Mouse (Mus musculus): ENCODE results near the gene Copb1.

DNA sequence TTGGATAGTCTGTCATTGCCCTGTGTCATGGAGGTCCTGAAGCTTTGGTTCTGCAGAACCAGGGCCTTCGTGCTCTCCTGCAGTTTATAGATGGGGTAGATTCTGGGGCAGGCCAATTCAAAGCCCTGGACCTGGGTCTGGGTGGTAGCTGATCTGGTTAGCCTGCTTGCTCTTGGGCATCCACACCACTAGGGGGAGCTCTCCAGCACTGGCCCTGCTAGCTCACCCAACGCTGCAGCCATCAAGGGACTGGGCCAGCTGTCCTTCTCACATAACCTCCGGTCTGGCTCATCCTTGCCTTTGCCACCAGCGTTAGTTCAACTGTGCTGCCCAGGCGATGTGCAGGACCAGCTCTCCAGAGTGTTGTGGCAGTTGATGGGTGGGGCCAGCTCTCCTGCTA is 40.2 kb upstream of the Copb1 start:
- TF ChIP-seq CTCF (IDR thresholded peaks at IDR 0.05 in 2 of 3, conservative IDR thresholded peaks at IDR 0.05 in 1 of 3; ENCODE audit: control insufficient read depth in 1 of 3, insufficient read depth in 1 of 3, low read depth in 2 of 3, low read length in 3 of 3, poor library complexity in 1 of 3, severe bottlenecking in 1 of 3) (peak; percentile 49 to 74 (median 73)), GABPA (IDR thresholded peaks at IDR 0.05; ENCODE audit: low read depth, low read length) (no peak), POLR2AphosphoS5 (IDR thresholded peaks at IDR 0.05; ENCODE audit: borderline replicate concordance, low read depth, low read length) (no peak)
